Mouse (Mus musculus) WW6 (cell line): ENCODE results near the gene Lmbr1l.

ENCODE experiments used
- DNase-seq: peaks from one replicate; pipeline ENCODE4 v3.0.0-alpha.2; 2013; ENCODE audit warnings: low read depth, low spot score

Lmbr1l gene

GRCm38 (mm10) chr15:98869342-98870178 lies 48.5 kb downstream of the Lmbr1l start:
- no peak for DNase-seq

- DNase-seq, result no peak
Observed at GRCm38 (mm10) chr15:98868346-98869063, 49.5 kb downstream of the Lmbr1l start.

GRCm38 (mm10) chr15:98867321-98867720 lies 50.7 kb downstream of the Lmbr1l start:
- DNase-seq, result no peak

GRCm38 (mm10) chr15:98866501-98866900 lies 51.5 kb downstream of the Lmbr1l start:
- no peak for DNase-seq

DNA sequence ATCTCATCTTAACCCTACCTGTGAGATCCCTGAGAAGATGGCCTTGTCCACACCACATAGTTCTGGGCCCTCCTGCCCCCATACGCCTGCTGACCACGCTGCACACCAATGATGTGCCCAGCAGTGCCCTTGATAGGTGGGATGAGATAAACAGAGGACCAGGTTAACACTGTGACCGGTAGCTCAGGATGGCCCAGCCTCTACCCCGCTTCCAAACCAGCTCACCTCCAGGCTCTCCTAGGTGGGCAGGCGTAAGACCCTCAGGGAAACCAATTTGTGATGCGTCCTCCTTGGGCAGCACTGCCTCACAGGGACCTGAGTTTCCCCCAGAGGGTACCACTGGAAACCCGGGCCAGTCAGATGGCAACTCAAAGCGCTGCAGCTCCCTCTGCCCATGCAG lies 52.3 kb downstream of the Lmbr1l start:
- no peak for DNase-seq

GRCm38 (mm10) chr15:98864951-98865350 lies 53.1 kb downstream of the Lmbr1l start:
- DNase-seq, result no peak

- DNase-seq, result no peak
Observed at GRCm38 (mm10) chr15:98863451-98863958, 54.5 kb downstream of the Lmbr1l start.

GRCm38 (mm10) chr15:98861701-98862410 lies 56.2 kb downstream of the Lmbr1l start:
- DNase-seq, result no peak

GRCm38 (mm10) chr15:98860921-98861320 lies 57.1 kb downstream of the Lmbr1l start:
- no peak for DNase-seq

GRCm38 (mm10) chr15:98859319-98860043 lies 58.5 kb downstream of the Lmbr1l start:
- DNase-seq, result no peak

GRCm38 (mm10) chr15:98854214-98854613 lies 63.8 kb downstream of the Lmbr1l start:
- no peak for DNase-seq
